Mouse (Mus musculus) spleen, adult 2 months (tissue): ENCODE results near the gene H2afy.

ENCODE experiments used
- CTCF ChIP-seq: fragments of 200-500 bp; IDR thresholded peaks from 2 replicates; pipeline ENCODE4 v1.5.1; 2011; ENCODE audit warnings: mild to moderate bottlenecking, inconsistent platforms; ENCODE audit not compliant: insufficient read depth, insufficient read length, insufficient replicate concordance; ENCODE audit errors: extremely low read depth
- POLR2A ChIP-seq: fragments of 200-500 bp; IDR thresholded peaks from 2 replicates; pipeline ENCODE4 v1.6.1; 2011; ENCODE audit warnings: low read depth, low read length, inconsistent platforms

DNA sequence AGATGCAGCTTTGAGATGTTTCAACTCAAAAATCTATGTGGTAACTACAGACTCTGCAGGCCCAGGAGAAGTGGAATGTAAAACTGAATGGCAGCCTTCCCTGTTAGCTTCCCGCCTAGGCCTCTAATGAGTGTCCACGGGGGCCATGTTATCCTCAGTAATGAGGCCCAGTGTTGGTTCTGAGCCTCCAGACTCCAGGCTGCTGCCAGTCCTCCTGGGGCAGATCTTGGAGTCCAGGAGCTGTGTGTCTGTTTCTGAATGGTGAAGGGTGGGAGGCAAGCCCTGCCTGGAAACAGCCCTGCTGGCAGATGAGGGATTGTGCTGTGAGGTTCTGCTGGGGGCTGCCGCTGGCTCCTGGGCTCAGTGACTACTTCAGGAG, 32.2 kb upstream of the H2afy start:
- TF ChIP-seq POLR2A (no peak), CTCF (no peak)
